Mouse (Mus musculus): ENCODE measurements around the gene Agpat2.

Agpat2 gene

GRCm38 (mm10) chr2:26575378-26575777 is 28.8 kb downstream of the Agpat2 start:
- DNase-seq (ENCODE audit: low read depth, low spot score), result no peak

DNA sequence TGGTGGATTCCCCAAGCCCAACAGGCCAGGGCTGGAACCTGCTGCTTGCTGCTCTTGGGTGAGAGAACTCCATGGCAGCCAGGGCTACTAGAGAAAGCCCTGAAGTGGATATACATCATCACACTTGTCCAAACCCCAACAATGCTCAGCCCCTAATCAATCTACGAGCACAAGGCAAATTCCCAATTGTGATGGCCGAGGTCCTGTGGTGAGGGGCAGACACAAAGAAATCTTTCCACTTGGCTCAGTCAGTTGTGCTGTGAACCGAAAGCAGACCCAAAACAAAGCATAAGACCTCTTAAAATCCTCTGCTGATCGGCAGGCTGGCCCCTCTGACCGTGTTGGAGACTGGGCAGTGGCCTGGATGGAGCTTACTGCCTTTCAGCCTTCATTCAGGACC is 29.4 kb downstream of the Agpat2 start:
- DNase-seq (ENCODE audit: low read depth, low spot score), result no peak

- no peak for DNase-seq (ENCODE audit: low read depth, low spot score)
These were observed 30.4 kb downstream of the Agpat2 start for GRCm38 (mm10) chr2:26573807-26574206.

GRCm38 (mm10) chr2:26573396-26573795 is 30.8 kb downstream of the Agpat2 start:
- no peak for DNase-seq (ENCODE audit: low read depth, low spot score)

- DNase-seq (ENCODE audit: low read depth, low spot score), result no peak
These were observed 32.4 kb downstream of the Agpat2 start for GRCm38 (mm10) chr2:26571826-26572225.

DNA sequence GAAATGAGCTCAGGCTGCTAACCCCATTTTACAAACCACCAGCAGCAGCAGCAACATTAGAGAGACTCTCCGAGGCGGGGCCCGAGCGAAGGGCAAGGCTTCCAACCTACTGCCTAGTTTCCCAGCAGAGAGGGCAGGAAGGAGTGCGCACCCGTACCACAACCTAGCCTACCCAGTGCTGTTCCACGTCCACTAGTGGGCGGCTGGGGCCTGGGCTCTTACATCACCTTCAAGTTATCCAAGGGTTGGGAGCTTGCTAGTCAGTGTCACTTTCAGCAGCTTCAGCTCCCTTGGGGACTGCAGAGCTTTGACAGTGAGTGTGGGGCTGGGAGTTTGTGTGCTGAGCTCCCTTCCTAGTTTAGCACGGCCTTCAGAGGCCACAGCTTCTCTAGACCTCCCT is 32.8 kb downstream of the Agpat2 start:
- no peak for DNase-seq (ENCODE audit: low read depth, low spot score)

DNA sequence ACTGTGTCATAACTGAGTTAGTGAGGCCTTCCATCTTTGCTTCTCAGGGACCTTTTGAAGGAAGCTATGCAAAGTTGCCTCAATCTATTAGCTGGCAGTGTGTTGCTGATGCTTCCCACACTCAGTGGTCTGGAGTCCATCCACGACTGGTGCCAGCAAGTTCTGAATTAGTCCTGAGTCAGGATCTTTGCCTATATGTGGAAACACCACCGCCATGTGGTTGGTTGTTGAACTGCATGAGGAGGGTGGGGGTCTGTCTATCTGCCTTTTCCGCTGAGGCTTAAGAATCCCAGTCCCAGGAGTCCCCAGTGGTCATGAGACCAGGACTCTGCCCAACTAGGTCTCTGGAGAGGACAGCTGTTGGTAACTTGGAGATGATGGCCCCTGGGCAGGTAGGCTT is 34.2 kb downstream of the Agpat2 start:
- peak; percentile 69 for DNase-seq (ENCODE audit: low read depth, low spot score)

GRCm38 (mm10) chr2:26566221-26566620 is 38.0 kb downstream of the Agpat2 start:
- DNase-seq (ENCODE audit: low read depth, low spot score), result peak; percentile 85

DNA sequence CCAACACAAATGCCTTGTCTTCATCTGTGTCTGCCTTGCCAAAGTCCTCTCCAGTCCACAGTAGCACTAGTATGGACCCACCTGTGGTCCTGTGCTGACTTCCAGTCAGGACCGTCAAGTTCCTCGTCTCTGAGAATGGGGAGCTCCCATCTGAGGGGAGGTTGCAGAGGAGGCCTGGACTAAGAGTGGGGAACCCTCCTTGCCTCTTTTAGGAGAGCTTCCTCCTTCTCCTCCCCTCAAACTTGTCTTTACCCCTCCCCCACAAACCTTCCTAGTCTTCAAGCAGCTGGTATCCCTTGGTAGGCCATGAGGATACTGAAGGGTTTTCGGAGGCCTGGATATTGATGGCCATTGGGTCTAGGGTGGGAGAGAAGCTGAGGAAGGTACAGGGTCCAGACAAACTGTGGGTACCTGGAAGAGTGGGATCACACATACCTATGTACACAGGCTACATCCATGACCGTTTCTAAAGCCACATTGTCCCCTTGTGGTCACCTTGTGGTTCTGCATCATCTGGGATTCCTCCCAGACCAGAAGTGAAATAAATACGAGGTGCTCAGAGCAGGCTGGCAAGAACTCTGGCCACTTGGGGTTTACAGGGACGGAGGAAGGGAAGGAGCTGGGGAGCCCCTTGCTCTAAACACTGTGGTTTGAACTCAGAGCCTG is 42.7 kb downstream of the Agpat2 start:
- peak; percentile 63 for DNase-seq (ENCODE audit: low read depth, low spot score)

GRCm38 (mm10) chr2:26560506-26560905 is 43.7 kb downstream of the Agpat2 start:
- DNase-seq (ENCODE audit: low read depth, low spot score), result no peak

GRCm38 (mm10) chr2:26556535-26556993 is 47.7 kb downstream of the Agpat2 start:
- DNase-seq (ENCODE audit: low read depth, low spot score), result no peak

DNA sequence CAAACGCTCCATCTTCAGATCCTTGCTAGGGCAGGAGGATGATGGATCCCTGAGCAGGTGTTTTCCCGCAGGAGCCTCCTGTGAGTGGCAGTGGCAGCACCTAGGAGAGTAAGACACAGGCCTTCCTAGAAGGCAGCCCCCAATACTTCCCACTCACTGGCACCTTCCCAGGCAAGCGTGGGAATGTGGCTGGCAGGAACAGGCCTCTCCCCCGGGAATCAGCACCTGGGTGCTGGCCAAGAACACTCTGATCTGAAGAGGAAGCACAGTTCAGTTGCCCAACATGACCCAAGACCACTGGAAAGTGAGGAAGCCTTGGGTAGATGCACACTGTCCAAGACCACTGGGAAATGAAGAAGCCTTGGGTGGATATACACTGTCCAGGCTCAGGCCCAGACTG is 49.1 kb downstream of the Agpat2 start:
- no peak for DNase-seq (ENCODE audit: low read depth, low spot score)

DNA sequence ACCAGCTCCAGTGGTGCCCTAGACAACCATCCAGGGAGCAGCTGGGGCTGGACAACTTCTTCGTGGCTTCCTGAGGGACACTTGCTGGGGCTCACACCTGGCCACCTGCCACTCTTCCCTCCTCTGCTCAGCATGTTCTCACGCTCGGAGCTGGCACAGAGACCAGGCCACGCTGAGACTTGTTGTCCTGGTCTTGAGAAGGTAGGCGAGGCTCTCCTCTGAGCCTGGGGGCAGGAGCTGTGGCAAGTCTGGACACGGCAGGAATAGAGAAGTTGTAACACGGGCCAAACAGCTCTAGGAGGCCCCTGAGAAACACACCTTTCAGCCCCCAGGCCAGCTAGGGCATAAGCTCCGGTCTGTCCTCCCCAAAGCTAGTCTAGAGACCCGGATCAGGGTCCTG is 50.3 kb downstream of the Agpat2 start:
- DNase-seq (ENCODE audit: low read depth, low spot score), result no peak

DNA sequence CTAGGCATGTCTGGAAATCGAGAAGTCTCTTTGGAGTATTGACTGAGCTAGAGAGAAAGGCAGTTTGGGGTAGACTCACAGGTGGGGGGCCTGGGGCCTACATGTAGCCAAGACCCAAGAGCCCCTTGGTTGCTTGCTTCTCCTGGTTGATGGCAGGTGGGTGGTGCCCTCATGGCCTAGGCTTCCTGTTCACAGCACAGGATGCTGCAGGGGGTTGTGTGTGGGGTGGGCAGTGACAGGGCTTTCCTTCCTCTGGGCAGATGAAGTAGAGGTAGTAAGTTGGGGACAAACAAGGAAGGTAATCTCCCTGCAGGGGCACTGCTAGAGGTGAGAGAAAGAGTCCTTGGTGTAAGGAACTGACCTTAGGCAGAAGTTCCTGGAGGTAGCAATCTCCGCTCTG is 52.2 kb downstream of the Agpat2 start:
- peak; percentile 36 for DNase-seq (ENCODE audit: low read depth, low spot score)

DNA sequence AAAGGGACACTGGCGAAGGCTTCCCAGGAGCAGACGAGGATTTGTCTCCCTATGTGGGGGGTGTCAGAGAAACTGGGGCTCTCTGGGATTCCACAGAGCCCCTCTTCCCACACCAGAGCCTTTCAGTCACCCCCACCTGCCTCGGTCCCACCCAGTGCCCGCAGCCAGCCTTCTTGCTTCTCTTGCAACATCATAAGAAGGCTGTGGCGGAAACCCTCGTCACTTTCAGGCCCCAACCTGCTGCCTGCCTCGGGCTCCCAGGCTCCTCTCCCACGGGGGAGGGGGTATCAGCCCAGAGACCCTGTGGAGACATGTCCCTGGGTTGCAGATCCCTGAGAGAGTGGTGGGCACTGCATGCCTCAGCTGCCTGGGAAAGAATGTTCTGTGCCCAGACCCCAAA is 52.8 kb downstream of the Agpat2 start:
- DNase-seq (ENCODE audit: low read depth, low spot score), result peak; percentile 19

- DNase-seq (ENCODE audit: low read depth, low spot score), result no peak
These were observed 53.4 kb downstream of the Agpat2 start for GRCm38 (mm10) chr2:26550777-26551176.

- DNase-seq (ENCODE audit: low read depth, low spot score), result no peak
These were observed 54.0 kb downstream of the Agpat2 start for GRCm38 (mm10) chr2:26550205-26550604.

GRCm38 (mm10) chr2:26549801-26550200 is 54.4 kb downstream of the Agpat2 start:
- no peak for DNase-seq (ENCODE audit: low read depth, low spot score)

DNA sequence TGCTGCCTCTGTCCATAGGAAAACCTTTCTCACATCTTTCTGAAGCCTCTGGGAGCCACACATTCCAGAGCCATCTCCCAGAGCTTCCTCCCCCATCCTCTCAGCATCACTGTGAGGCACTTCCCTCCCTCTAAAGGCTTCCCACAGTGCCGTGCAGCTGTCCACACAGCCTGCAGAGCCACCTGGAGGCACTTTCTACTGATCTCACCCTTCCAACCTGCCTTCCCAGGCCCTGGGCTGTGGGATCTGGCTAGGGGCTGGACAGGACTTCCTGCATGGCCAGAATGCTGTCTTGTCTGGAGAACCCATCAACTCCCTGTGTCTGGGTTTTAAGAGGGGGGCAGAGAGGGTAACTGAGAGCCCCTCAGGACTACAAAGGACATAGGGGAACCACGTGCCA is 56.7 kb downstream of the Agpat2 start:
- no peak for DNase-seq (ENCODE audit: low read depth, low spot score)

- DNase-seq (ENCODE audit: low read depth, low spot score), result no peak
These were observed 60.0 kb downstream of the Agpat2 start for GRCm38 (mm10) chr2:26544265-26544664.

DNA sequence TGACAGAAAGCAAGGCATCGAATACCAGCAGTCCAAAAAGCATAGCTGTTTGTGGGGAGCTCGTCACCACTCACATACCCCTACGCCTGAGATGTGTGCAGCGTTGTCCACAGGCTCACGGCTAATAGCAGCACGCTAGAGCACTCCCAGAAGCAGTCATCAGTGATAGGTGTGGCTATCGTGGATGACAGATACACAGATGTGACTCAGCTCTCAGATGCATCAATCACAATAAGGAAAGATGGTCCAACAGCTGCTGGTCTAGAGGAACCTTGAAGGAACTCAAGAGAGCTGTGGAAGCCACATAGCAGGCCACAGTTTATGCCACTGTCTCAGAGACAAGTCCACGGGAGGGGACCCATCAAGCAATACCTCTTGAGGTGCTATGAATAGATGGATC is 60.4 kb downstream of the Agpat2 start:
- no peak for DNase-seq (ENCODE audit: low read depth, low spot score)

DNA sequence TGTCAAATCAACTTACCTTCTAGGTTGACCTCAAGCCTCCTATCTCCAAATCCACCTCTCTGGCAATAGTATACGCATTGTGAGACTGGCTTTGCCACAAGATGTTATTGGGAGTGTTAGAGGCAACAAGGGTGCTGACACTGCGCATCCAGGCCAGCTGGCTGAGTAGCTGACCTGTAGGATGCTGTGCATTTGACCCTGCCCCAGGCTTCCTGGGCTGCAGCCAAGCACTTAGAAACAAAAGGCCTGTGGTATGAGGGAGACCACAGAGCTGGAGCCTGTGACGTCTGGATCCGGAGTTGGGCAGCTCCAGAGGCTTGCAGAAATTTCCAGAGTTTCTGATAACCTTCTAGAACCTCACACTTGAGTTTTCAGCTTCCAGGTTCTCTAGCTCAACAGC is 61.1 kb downstream of the Agpat2 start:
- no peak for DNase-seq (ENCODE audit: low read depth, low spot score)

Data from CD4-positive, CD25-positive, alpha-beta regulatory T cell, adult 2 months (primary cell).